Mouse (Mus musculus): Measurements from ENCODE around the gene Adra1b. TPM values are rescaled to one million over a fixed set of nuclear protein-coding genes. Genes with fewer than 3 reads are reported as not detected.

The Adra1b gene
- 2.2 and 2.4 TPM in 2 replicates for polyA plus RNA-seq (2012; rRNA removed)

DNA sequence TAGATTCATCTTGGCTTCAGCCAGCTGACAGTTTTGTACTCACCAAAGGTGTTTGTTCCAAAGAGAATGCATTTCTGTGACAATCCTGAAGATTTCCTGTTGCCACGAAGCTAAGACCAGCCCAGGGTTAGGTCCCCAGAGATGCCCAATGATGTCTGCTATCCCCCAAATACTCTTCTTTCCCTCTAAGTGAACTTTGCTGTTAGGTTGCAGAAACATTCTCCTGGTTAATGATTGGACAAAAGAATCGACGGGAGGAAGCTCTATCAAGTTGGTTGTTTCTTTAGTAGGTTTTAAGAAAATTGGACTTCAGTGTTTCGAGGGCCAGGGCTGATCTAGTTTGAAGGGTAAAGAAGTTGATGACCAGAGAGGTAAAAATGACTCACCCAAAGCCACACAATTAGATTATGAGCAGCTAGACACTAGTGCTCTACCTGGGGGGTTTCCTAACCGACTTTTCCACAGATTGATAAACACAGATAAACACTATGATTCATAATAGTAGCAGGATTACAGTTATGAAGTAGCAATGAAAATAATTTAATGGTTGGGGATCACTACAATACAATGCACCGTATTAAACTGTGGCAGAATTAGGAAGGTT is at the start of gene Adra1b:
Gene Adra1b, minus strand, starts transcription at position 160 of the 604 bp plus-strand sequence.
- DNase-seq (ENCODE audit: low read depth) = no peak

DNA sequence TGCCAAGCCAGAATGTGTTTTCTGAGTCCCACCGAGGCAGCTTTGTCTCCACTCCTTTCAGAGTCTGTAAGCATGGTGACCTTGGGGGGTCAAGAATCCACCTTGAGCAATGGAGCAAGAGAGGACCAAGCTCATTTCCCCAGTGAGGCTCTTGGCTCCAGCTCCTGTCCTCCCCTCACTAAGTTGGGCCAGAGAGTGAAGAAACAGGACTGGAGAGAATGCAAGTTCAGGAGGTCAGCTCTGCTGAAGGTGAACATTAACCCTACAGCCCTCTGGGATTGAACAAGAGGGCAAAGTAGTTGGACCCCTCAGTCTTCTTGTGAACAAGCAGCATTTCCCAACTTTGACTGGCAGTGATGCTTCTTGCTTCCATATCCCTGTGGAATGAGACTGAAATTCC is 49.3 kb upstream of the Adra1b start:
- DNase-seq (ENCODE audit: low read depth) = no peak

DNA sequence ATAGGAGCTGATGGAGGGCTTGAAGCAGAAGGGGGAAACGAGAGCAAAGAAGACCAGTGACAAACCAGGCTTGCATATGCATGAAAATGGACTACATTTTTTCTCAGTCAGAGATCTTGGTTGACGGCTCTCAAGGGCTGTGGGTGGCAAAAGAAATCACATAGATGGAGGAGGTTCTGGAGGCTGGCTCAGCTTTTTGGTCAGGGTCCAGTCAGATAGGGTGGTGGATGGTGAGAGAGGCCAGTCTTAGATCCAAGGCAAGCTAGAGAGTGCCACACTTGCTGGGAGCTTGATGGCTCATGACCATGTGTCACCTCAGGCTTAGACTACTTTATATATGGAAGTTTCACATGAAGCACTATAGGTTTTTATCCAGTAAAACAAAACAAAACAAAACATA is 42.8 kb upstream of the Adra1b start:
- DNase-seq (ENCODE audit: low read depth) = no peak

DNA sequence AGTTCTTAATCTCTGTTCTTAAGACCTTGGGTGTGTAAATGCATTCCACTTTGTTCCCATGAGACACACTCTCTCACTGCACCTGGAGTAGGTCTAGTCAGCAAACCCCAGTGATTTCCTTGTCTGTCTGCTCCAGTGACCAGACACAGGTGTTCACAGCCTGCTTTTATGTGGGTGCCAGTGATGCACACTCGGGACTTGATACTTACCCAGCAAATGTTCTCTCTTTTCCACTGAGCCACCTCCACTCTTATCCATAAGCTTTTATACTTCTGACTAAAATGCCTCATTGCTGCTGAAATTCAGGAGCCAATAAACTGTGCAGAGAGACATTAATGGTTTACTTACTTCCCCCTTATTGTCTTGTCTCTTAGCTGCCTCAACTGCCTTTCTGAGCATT is 42.2 kb upstream of the Adra1b start:
- DNase-seq (ENCODE audit: low read depth) = no peak

DNA sequence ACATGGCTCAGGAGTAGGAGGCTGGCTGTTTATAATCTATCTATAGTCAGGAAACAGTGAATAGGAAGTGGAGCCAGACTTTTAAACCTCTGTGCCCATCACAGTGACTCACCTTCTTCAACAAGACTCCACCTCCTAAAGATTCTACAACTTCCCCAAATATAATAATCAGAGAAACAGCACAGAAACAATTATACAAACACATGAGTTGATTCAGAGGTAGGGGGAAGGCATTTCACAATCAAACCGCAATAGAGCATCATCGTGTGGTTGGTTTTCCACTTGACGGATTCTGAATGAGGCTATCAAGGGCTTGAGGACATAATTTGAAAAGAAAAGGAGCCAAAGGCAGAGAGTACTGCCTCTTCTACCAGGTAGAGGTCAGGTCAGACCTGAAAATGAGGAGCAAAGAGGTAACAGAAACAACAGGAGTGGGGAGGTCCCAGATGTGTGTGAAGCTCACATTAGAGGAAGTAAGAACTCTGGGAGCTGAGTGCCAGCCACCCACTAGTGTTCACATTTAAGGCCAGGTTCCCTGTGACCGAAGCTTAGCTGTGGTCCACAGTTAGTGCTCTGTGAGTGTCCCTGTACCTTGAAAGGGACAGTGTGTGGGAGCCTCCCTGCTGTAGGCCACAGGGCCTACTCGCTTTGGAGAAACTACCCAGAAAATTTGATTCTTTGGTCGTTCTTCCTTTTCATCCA is 39.6 kb upstream of the Adra1b start:
- DNase-seq (ENCODE audit: low read depth) = no peak

DNA sequence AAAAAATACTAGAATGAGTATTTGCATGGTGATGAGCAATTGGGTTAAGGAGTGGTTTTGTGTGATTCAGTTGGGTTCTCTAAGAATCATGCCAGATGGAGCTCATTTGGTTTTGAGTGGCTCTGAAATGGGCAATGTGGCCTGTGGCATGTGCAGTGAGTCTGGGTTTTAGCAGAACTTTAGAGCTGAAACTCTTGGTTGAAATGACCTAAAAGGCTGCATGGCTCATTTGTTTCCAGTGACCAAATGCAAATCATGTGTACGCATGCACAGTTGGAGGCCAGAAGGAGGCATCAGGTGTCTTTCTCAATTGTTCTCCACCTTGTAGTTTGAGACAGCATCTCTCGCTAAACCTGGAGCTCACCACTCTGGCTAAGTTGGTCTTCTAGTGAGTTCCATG is 35.0 kb upstream of the Adra1b start:
- DNase-seq (ENCODE audit: low read depth) = no peak

DNA sequence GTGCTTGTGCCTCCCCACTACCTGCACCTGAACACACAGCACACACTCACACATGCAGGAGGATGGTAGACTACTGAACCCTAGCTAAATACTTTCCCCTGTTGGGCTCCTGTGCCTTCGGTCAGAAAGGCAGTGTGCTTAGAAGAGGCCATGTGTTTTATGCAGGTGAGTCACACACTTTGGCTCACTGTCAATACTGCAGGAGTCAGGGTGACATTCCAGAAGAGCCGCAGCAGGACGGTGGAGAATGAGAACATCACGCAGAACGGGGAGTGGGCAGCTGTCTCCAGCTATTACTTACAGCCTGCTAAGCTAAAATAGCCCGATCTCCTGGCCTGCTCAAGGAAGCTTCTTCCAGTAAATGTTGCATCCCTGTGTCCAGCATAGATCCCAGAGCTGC is 32.5 kb upstream of the Adra1b start:
- DNase-seq (ENCODE audit: low read depth) = no peak

DNA sequence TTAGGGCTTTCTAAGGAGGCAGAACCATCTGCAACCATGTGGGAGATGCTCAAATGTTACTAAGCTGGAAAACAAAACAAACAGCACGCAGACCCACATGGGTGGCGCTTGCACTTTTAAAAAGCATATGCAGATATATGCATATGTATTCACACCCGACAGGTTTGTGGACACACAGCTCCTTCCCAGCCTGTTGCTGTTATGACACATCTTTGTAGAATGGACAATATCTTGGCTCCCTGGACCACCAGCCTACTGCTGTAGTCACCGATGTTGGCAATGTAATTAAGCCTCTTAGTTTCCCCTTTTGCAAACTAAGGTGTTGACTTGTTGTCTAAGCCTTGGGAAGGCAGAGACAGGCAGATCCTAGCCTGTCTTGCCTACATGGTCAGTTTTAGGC is 32.0 kb upstream of the Adra1b start:
- DNase-seq (ENCODE audit: low read depth) = no peak

DNA sequence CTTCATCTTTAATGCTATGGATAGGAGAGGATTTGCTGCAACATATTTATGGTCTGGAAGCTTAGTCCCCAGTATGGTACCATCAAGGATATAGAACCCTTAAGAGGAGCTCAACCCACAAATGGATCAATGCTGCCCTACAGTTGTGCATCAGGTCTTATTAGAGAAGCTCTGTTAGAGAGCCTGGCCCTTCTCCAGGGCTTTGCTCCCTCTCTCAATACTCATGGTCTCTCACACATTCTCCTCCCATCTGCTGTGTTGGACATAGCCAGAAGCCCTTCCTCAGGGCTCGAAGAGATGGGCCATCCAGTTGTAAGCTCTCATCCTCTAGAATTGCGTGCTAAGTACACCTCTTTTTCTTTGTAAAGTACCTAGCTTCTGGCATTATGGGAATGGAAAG is 29.2 kb upstream of the Adra1b start:
- no peak for DNase-seq (ENCODE audit: low read depth)

DNA sequence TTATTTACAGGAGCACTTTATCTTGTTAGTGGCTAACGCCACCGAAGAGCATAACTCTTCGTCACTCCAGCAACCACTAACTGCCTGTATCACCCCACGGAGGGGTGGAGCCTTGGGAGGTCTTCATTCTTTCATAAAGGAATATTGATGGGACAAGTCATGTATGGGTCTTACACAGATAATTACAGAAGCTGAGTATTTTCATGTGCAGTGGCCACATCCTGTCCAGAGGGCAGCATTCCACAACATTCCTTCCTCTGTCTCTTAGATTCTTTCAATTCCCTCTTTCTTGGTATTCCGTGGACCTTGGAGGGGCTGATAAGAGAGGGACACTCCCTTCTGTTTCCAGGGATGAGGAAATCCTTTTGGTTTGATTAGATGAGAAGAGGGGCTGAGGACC is 28.7 kb upstream of the Adra1b start:
- no peak for DNase-seq (ENCODE audit: low read depth)

DNA sequence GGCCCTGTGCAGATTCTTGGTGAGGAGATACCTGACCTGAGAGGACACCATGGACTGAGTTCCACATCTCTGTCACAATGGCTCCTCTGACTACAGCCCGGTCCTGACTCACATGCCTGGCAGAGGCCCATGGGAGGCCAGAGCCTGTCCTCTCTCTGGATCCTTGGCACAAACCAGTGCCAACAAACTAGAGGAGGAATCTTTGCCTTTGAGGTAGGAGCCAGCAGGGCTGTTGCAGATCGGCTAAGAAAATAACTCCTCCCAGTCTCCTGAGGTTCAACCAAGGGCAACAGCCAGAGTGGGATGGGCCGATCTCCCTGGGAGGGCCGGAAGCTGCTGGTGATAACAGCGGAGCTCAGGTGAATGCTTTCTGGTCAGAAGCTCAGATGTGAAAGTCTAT is 28.2 kb upstream of the Adra1b start:
- no peak for DNase-seq (ENCODE audit: low read depth)

DNA sequence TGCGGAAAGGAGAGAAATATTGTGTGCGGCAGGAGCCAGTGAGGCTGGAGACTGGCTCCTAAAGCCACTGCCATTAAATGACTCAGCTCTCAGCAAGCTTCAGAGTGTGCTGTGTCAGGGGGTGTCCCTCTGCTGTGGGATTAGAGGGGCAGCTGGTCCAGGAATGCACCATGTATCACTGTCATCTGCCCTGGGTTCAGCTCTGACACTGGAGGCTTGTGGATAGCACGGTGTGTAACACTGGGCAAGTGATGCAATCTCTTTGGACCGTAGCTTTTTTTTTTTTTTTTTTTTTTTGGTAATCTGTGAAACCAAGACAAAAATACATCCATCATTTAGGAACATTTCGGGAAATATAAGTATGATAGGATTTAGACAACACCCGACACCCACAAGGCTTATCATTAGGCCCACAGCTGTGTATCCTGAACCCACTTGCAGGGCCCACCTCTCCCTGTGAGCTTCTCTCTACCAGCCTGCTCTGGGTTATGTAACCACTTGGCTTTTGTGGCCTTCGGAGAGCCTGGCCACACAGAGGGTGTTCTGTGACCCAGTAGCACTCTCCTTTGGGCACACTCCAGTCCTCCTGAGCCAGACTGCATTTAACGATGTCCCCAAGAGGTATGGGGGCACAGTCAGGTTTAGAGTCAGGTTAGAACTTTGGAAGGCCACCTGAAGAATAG is 26.3 kb upstream of the Adra1b start:
- DNase-seq (ENCODE audit: low read depth) = no peak

DNA sequence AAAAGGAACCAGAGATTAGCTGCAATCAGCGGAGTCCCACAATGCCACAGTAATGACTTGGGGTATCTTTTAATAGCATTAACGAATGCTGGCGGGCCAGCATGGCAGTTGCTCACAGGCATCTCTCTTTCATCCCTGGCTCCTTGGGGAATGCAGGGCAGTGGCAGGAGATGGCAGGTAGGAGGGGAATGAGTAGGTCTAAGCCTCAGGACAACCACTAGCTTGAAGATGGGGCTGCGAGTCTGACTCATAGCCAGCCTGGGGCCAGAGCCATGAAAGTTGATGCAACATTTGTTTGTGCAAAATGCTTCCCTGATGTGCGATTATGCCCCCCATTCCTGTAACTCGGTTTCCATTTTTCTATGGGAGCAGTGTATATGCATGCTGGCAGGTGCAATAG is 25.2 kb upstream of the Adra1b start:
- DNase-seq (ENCODE audit: low read depth) = no peak

DNA sequence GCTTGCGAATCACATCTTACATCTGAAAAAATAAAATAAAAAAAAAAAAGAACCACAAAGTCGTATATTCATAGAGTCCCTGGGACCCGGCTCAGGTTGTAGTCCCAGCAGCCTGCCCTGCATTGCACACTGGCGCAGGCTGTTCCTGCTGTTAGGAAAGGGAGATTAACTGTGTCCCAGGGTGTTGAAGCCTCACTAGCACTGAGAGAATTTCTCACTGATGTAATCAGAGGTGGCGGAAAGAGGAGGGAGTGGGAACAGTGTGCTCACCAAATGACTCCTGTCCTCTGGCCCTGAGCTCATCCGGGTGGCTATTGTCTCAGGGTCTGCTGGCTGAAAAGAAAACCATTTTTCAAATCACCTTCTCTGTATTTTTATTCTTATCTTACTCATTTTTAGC is 24.6 kb upstream of the Adra1b start:
- DNase-seq (ENCODE audit: low read depth) = no peak

DNA sequence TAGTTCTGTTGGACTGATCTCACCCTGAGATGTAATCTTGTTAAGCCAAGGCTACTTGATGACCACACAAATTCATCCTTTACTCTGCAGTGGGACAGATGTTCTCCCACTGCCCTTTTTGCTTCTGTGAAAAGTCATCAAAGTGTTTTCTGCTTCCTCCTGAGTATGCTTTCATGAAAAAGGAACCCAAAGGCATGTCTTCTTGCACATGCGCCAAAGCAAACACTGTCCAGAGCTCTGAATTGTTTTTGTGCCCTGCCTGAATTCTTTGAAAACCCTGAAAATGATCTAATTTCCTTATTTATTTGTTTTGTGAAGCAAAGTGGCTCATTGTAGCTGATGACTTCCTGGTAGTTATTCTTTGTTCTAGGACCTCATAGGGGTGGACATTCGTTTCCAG is 20.7 kb upstream of the Adra1b start:
- no peak for DNase-seq (ENCODE audit: low read depth)

DNA sequence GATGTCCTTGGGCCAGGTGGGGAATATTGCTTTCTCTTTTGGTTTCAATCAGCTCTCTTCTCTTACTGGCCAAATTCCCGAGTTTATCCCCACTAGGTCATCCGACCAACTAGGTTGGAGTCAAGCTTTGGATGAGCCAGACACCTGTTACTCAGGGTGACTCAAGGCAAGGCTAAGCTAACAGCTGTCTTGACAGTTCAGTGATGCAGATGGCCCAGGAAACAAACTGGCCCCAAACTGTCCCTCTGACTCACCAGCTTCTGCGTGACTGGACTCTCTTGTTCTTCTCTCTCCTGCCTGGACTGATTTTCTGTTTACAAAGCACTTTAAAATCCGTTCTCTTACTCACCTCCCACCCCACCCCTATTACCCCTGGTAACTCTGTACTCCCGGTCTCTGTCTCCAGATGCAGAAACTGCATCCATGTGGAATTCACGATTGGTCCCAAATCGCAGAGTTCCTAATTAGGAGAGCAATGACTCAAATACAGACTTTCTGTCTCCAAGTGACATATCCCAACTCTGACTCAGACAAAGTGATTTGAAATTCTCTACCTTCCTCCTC is 18.6 kb upstream of the Adra1b start:
- no peak for DNase-seq (ENCODE audit: low read depth)

DNA sequence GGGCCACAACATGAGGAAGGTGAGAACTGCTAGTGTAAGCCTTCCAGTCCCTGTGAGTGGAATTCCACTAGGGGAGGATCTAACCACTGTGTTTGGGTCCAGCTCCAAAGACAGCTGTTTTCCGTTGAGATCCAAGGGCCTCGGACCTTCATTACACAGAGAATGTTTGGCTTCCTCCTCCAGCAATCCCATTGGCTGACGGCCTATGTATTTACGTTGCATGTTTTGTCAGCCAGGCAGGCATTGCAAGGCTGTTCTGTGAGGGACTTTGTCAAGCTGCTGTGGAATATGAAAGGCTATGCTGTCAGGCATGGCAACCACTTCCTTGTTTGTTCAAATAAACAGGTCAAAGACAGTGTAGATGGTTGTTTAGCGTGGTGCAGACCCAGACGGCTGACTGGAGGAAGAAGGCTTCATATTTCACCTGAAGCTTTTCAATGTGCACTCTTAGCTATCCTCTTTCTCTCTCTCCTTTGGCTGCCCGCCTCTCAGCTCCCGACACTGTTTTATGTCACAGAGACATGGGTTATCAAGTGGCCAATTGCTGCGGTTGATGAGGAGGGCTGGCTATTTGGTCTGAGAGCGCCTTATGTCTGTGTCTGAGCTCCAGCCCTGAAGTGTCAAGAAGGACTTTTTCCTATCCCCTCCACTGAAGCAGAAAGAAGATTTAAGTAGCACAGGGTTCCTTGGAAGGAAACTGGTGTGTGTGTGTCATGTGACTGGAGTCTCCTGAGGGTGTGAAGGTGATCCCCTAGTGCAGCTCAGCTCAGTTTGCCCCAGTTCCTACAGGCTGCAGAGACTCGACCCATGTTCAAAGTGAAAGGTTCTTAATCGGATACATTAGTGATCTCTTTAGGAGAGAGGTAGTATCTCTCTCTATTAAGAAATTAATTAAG is 13.8 kb upstream of the Adra1b start:
- DNase-seq (ENCODE audit: low read depth) = no peak

DNA sequence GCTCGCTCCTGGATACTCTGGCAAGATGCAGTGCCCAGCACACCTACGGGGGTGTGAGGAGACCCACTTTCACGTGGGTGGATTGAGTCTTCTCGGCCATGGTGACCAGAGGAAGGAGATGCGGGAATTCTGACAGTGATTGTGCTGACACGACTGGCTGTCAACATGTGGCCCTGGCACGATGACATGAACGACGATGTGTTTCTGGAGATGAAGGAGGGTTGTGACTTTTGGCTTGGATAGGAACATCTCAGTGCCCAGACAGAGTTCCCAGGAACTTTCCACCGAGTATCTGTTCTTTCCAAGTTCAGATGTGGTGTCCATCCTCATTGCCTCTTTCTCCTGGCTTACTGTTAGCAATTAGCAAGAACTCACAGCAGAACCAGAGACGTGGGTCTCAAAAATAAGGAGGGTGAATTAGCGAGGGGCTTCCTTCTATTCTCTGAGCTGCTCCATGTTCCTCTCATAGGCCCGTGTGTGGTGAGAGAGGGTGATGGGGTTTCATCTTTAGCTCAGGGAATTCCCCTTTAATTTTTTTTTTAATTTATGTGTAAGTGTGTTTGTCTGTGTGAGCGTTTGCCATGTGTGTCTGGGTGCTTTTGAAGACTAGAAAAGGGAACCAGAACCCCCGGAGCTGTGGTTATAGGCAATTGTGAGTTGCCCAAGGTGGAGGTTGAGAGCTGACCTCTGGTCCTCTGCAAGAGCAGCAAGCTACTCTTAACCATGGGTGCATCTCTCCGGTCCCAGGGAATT is 11.3 kb upstream of the Adra1b start:
- no peak for DNase-seq (ENCODE audit: low read depth)

DNA sequence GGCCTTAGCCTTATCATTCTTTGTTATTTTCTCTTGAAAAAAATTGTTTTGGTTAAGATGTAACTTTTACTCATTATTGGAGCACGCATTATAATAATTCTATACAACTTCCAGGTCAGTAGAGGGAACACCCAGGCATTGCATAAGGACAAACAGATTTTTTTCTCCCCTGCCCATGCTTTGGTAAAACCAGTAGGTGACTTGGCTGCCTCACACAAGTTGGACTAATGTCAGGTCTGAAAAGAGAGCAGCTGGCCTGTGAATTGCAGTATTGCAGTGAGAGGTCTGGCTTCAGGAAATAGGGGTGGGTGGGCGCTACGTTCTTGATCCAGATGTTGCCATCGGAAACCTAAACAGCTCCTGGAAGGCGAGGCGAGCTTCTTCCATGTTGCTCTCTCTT is 10.6 kb upstream of the Adra1b start:
- DNase-seq (ENCODE audit: low read depth) = no peak

DNA sequence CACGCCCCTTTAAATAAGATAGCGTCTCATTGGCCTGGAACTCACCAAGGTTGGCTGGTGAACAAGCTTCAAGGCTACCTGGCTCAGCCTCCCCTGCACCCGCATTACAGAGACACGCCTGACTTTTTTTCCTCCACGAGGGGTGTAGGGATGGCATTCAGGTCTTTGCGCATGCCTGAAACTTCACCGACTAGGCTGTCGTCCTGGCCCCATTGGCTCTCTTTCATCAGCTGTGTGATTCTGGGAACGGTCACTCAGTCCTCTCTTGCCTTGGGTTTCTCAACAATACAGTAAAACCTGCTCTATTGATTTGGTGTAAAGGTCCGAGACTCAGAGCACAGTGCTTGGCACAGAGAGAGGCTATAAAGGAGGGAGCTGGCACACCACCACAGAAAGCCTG is 2.3 kb upstream of the Adra1b start:
- no peak for DNase-seq (ENCODE audit: low read depth)

DNA sequence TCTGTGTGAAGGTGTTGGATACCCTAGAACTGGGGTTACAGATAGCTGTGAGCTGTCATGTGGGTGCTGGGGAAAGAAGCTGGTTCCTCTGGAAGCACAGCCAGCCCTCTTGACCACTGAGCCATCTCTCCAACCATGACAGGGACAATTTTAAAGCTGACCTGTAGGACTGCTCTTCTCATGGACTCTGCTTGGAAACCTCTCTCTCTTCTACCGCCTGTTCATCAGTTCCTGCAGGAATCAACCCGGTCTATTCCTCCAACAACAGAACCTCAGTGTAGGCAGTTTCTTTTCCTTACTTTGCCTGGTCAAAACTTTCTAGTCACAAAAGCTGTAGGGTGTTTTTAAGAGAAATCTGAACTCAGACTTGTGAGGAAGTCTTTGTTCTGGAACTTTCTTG is 1.3 kb downstream of the Adra1b start:
- DNase-seq (ENCODE audit: low read depth) = no peak
